9 mouse cellular contexts compared by ENCODE assay signal in the genomic region with DNA sequence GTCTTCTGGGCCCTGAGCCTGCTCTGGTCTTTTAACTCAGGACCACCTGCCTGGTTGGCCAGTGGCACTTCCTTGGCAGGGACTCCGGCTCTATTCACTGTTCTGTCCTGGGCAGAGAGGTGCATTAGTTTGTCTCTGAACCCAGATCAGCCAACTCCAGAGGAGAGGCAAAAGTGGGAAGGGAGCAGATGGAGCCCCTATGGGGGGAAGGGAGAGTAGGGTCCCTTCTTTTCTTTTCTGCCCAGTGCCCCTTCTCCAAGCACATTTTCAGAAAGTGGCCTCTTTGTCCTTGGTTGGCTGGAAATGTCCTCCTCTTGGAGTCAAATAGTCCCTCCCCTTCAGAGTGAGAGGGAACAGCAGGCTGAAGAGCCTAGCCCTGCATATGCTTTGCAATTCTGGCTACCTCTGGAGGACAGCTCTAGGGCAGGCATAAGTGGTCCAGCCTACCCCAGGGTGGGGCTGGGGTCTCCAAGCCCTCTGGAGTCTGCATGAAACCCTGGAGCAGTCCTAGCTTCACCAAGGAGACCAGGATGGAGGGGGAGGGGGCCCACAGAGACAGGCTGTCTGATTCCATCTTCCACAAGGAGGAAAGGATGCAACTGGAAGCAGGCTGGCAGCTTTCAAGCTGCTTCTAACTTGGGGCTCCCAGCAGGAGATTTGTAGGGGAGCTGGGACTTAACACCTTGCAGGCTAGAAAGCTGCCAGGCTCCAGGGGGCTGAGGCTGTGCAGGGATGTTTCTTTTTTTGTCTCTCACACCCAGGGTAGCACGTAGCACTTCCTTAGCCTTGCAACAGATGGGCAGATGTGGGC. TPM values are rescaled to one million over a fixed set of nuclear protein-coding genes. Genes with fewer than 3 reads are reported as not detected.
DNase-seq lines count a peak whose midpoint lies in the region; ATAC-seq lines count a peak whose summit lies in the region.
"Had no signal": no experiment of that assay in that cellular context is flagged by ENCODE, and none has a peak within 500 bp of the region (broad histone marks: within the 10 kb centered on the region; RNA-seq: fewer than 3 reads in every experiment).

No protein-coding gene starts in this region.

- peaks cover 3% of the 10 kb centered on the region for H3K27me3 ChIP-seq in heart, embryonic 12.5 days (replicated peaks)

- no peak for DNase-seq in heart, postnatal 25 days (ENCODE audit: low spot score)
- DNase-seq in frontal cortex, postnatal 25 days (ENCODE audit: low spot score in 2 of 2): peak; percentile 45 to 65
- DNase-seq in left cerebral cortex, adult 9 months (ENCODE audit: low spot score in 2 of 2): peak; percentile 66 to 87
- peak; percentile 83 to 87 for DNase-seq in right cerebral cortex, adult 2 months (ENCODE audit: low spot score in 2 of 2)
- DNase-seq in lung, adult 18-20 months: no peak
- DNase-seq in ovary, adult 18-20 months (ENCODE audit: low spot score): no peak
- DNase-seq in adrenal gland, postnatal 10 days: no peak

- no peak overlapping the region for H3K9ac ChIP-seq in heart, embryonic 12.5 days
- H3K9ac ChIP-seq: limb, embryonic 12.5 days had no signal

- no peaks in the 10 kb centered on the region for H3K9me3 ChIP-seq in heart, embryonic 12.5 days (replicated peaks)
- H3K9me3 ChIP-seq: limb, embryonic 12.5 days had no signal

- H3K4me2 ChIP-seq in heart, embryonic 12.5 days: peak overlapping the region; percentile 31
- H3K4me2 ChIP-seq: limb, embryonic 12.5 days had no signal

- no peak overlapping the region for H3K4me3 ChIP-seq in heart, embryonic 12.5 days
- H3K4me3 ChIP-seq: limb, embryonic 12.5 days had no signal

- intact Hi-C loops in heart, postnatal 25 days (cut with DNase I): no loop called here

- H3K4me1 ChIP-seq in heart, embryonic 12.5 days (replicated peaks): peaks cover 11% of the 10 kb centered on the region; the same call in 1 of the 2 replicates

- no peak for ATAC-seq in heart, embryonic 12.5 days (ENCODE audit: insufficient number of reproducible peaks, low FRiP score)

- 27% methylated on average over 2 of the region's 2 CpGs for WGBS in heart, embryonic 12.5 days

- no peak overlapping the region for H3K27ac ChIP-seq in heart, embryonic 12.5 days (ENCODE audit: poor library complexity, severe bottlenecking)
- H3K27ac ChIP-seq: limb, embryonic 12.5 days had no signal

- H3K36me3 ChIP-seq in heart, embryonic 12.5 days: no peaks in the 10 kb centered on the region
- H3K36me3 ChIP-seq: limb, embryonic 12.5 days had no signal

RNA-seq across cellular contexts. Expression of gene Pamr1, which starts 49.3 kb away (rescaled TPM):
- polyA plus RNA-seq in heart, embryonic 12.5 days (2016; fragmentation: Nextera tagmentation; extraction: Ambion mirVana): 1.0 and 1.1 TPM in 2 replicates
- 1 to 10 TPM; 1.9 to 3.3 TPM for total RNA-seq in heart, postnatal 25 days (2021)
- total RNA-seq in adrenal gland, postnatal 10 days (2021): 1 to 10 TPM; 7.1 to 9.7 TPM

RNA-seq across cellular contexts. Expression of gene Slc1a2, which starts 59.3 kb away (rescaled TPM):
- 0.27 and 0.47 TPM in 2 replicates for polyA plus RNA-seq in heart, embryonic 12.5 days (2016; fragmentation: Nextera tagmentation; extraction: Ambion mirVana)
- total RNA-seq in heart, postnatal 25 days (2021): under 1 TPM; 0.05 to 0.06 TPM
- 1 to 10 TPM in 1 of 2 experiments, under 1 TPM in 1; 0.61 to 1.4 TPM for total RNA-seq in adrenal gland, postnatal 10 days (2021)

Comparison
In these comparisons a context has a peak if more than half of its experiments do, and no peak if none do; other contexts are left out.
1. DNase-seq: peak in frontal cortex, postnatal 25 days (2 of 2), left cerebral cortex, adult 9 months (2 of 2) and right cerebral cortex, adult 2 months (2 of 2); none in heart, postnatal 25 days (single experiment), lung, adult 18-20 months (0 of 2), ovary, adult 18-20 months (single experiment) and adrenal gland, postnatal 10 days (single experiment).